Mouse (Mus musculus) midbrain, embryonic 11.5 days (tissue): ENCODE measurements around the gene Actr3b. TPM values are rescaled to one million over a fixed set of nuclear protein-coding genes. Genes with fewer than 3 reads are reported as not detected.

Experiments
- ATAC-seq: fragments of 200-750 bp; cut with Nextera tagmentation; 2 replicates; pipeline ENCODE4 v1.8.0; 2017; ENCODE audit warnings: moderate TSS enrichment, moderate library complexity; ENCODE audit not compliant: low FRiP score
- DNase-seq: peaks from one replicate; pipeline ENCODE4 v3.0.0; 2015; ENCODE audit warnings: low spot score; ENCODE audit errors: missing footprints
- H3K27ac ChIP-seq: fragments of 300-500 bp; sonication (generic); 2 replicates; pipeline ENCODE4 v1.5.1; 2014; ENCODE audit warnings: low read depth, low read length
- H3K27me3 ChIP-seq: fragments of 300-500 bp; sonication (generic); 2 replicates; pipeline ENCODE4 v1.6.1; 2014; ENCODE audit warnings: mild to moderate bottlenecking, low read length, moderate library complexity, mixed read lengths; ENCODE audit not compliant: control insufficient read depth, insufficient read depth
- H3K36me3 ChIP-seq: fragments of 300-500 bp; sonication (generic); 2 replicates; pipeline ENCODE4 v1.6.1; 2014; ENCODE audit warnings: mild to moderate bottlenecking, low read length, moderate library complexity, mixed read lengths; ENCODE audit not compliant: control insufficient read depth, insufficient read depth
- H3K4me1 ChIP-seq: fragments of 300-500 bp; sonication (generic); 2 replicates; pipeline ENCODE4 v1.6.1; 2014; ENCODE audit warnings: low read length; ENCODE audit not compliant: control insufficient read depth, insufficient read depth
- H3K4me2 ChIP-seq: fragments of 300-500 bp; sonication (generic); 2 replicates; pipeline ENCODE4 v1.6.1; 2014; ENCODE audit warnings: mild to moderate bottlenecking, moderate library complexity
- H3K4me3 ChIP-seq: fragments of 300-500 bp; sonication (generic); 2 replicates; pipeline ENCODE4 v1.5.1; 2014; ENCODE audit warnings: low read depth, low read length
- H3K9ac ChIP-seq: fragments of 300-500 bp; sonication (generic); 2 replicates; pipeline ENCODE4 v1.6.1; 2014; ENCODE audit warnings: low read length
- H3K9me3 ChIP-seq: fragments of 300-500 bp; sonication (generic); 2 replicates; pipeline ENCODE4 v1.6.1; 2016; ENCODE audit warnings: low read length; ENCODE audit not compliant: control insufficient read depth
- WGBS: fragments of 180-500 bp; shearing (Covaris S2); extraction: QIAGEN DNeasy Blood & Tissue Kit; methylation state at CpG from one replicate; pipeline ENCODE4 v1.1.7; 2014; 5-methylcytosine and 5-hydroxymethylcytosine counted together
- polyA plus RNA-seq: library from polyadenylated mRNA; unstranded; fragments of >200 nt; fragmentation: Nextera tagmentation; extraction: Ambion mirVana; gene quantifications from 2 replicates; pipeline ENCODE4 v1.2.1, GENCODE M21; 2014

Actr3b gene
- polyA plus RNA-seq, 1 experiment from 2014 or later = 7.8 TPM

DNA sequence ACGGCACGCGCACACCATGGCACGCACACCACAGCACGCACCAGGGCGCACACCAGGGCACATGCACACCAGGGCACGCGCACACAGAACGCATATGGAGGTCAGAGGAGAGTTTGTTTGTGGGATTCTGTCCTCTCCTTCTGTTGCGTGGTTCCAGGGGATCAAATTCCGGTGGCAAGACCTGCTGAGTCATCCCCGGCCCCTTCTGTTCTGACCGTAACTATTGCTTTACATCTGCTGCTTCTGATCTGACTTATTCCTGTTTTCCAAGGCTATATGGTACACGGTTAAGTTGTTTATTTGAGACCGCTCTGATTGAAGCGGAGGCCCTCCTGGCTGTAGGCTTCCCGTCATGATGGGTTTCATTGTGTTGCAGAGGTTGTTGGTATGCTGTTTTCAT is 9.2 kb downstream of the Actr3b start:
- no peak overlapping the region for H3K4me2 ChIP-seq
- ATAC-seq = no peak

DNA sequence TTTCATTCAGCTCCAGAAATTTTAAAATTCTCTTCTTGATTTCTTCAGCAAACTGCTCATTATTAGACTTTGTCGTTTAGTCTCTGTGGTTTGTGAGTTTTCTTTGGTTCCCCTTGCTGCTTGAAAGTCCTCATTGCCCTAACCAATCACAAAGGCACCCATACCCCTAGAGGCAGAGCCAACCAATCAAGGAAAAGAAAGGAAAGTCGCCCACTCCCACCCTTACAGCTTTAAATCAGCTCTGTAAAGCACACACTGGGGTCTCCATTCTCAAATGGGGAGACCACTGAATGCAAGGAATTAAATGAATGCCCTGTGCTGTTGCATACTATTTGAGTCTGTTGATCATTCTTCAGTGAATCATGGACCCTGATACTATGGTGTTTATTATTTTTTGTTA is 9.6 kb downstream of the Actr3b start:
- DNase-seq = no peak
- Histone ChIP-seq H3K27me3 (no peaks in the 10 kb centered on the region), H3K4me1 (no peaks in the 10 kb centered on the region), H3K4me3 (no peak overlapping the region), H3K9ac (no peak overlapping the region), H3K36me3 (no peaks in the 10 kb centered on the region), H3K27ac (no peak overlapping the region), H3K4me2 (no peak overlapping the region), H3K9me3 (no peaks in the 10 kb centered on the region; the same call in 1 of the 2 replicates)
- WGBS = 45% methylated on average over 2 of the region's 2 CpGs
- ATAC-seq = no peak

More for the DNA sequence above, 9.2 kb downstream of the Actr3b start:
- Histone ChIP-seq H3K27ac (no peak overlapping the region), H3K9ac (no peak overlapping the region), H3K27me3 (no peaks in the 10 kb centered on the region), H3K9me3 (no peaks in the 10 kb centered on the region; the same call in 1 of the 2 replicates), H3K4me3 (no peak overlapping the region), H3K36me3 (no peaks in the 10 kb centered on the region), H3K4me1 (no peaks in the 10 kb centered on the region)
- no peak for DNase-seq
- 73% methylated on average over 17 of the region's 17 CpGs for WGBS

DNA sequence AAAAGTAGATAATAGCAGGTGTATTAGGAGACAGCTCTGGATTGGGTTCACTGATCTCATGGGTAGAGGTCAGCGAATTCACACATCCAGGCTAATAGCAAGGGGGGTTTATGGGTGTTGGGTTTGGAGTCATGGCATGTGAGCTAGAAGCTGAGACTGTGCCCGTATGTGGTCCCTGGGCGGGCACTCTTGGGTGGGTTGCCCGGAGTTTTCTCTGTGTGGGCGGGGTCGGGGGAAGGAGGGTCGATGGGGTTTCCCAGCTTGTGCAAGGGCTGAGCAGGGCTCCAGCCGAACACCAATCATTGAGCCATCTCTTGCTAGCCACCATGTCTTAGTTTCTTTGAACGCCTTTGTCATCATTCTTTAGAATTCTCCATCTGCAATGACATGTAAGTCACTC is 12.7 kb downstream of the Actr3b start:
- ATAC-seq = no peak
- 91% methylated on average over 9 of the region's 9 CpGs for WGBS

DNA sequence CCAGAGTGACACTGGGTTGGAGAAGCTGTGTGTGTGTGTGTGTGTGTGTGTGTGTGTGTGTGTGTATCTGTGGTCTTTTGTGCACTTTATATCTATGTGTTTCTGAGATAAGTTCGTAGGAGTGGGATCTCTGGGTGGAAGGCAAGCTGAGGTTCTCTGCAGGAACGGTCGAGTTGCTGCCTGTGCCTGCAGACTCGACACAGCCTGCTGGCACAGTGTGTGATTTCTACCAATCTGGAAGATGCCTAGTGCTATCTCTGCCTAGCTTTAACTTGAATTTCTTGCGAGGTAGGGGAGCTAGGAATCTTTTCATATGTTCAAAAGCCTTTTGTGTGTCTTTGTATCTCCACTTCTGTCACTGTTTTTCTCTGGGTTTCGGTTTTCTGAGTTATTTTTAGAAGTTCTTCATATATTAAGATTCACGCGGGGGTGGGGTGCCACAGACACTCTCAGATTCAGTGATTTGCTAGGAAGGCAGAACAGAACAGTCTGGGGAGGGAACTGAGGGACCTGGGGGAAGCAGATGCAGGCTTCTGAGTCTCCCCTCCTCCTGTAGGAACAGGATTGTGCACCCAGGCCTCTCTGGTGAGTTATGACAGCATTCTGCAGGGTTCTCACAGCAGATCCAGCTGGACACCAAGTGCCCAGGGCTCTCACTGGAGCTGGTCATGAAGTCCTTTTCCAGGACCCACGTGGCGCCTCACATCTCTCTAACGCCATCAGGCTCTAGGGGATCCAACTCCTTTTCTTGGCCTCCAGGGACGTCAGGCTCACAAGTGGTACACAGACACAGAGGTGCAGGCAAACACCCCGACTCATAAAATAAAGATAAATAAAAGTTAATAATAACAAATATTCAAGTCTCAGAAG is 14.4 kb downstream of the Actr3b start:
- H3K4me3 ChIP-seq = no peak overlapping the region
- DNase-seq = no peak
- H3K9me3 ChIP-seq = no peaks in the 10 kb centered on the region; the same call in 1 of the 2 replicates
- H3K4me1 ChIP-seq = no peaks in the 10 kb centered on the region
- H3K36me3 ChIP-seq = no peaks in the 10 kb centered on the region
- no peak overlapping the region for H3K9ac ChIP-seq
- no peak overlapping the region for H3K27ac ChIP-seq
- H3K27me3 ChIP-seq = no peaks in the 10 kb centered on the region
- 83% methylated on average over 13 of the region's 13 CpGs for WGBS
- H3K4me2 ChIP-seq = no peak overlapping the region
- no peak for ATAC-seq

More for the DNA sequence above, 12.7 kb downstream of the Actr3b start:
- Histone ChIP-seq H3K36me3 (no peaks in the 10 kb centered on the region), H3K4me1 (no peaks in the 10 kb centered on the region), H3K4me3 (no peak overlapping the region), H3K4me2 (no peak overlapping the region), H3K27ac (no peak overlapping the region), H3K27me3 (no peaks in the 10 kb centered on the region), H3K9me3 (no peaks in the 10 kb centered on the region; the same call in 1 of the 2 replicates), H3K9ac (no peak overlapping the region)
- DNase-seq = no peak

DNA sequence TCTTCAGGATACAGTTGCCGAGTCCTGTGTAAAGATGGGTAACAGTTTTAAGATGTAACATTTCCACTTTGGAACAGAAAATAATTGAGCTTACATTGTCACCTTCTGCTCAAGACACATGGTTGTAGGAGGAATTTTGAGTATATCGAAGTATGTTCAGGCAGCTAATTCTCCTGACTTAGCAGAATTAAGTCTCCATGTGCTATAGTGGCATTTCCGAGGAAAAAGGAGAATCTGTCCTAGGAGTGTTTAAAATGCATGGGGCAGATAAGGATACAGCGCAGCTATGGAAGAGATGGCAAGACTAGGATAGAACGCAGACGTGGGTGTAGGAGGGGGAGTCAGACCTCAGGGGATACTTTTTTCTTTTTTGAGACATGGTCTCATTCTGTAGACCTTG is 31.8 kb downstream of the Actr3b start:
- no peak for DNase-seq
- H3K9ac ChIP-seq = no peak overlapping the region
- H3K27me3 ChIP-seq = no peaks in the 10 kb centered on the region
- H3K4me2 ChIP-seq = no peak overlapping the region
- 88% methylated on average over 6 of the region's 6 CpGs for WGBS
- no peak overlapping the region for H3K4me3 ChIP-seq
- H3K9me3 ChIP-seq = no peaks in the 10 kb centered on the region
- no peak overlapping the region for H3K27ac ChIP-seq
- no peaks in the 10 kb centered on the region for H3K36me3 ChIP-seq
- no peaks in the 10 kb centered on the region for H3K4me1 ChIP-seq
- ATAC-seq = no peak

DNA sequence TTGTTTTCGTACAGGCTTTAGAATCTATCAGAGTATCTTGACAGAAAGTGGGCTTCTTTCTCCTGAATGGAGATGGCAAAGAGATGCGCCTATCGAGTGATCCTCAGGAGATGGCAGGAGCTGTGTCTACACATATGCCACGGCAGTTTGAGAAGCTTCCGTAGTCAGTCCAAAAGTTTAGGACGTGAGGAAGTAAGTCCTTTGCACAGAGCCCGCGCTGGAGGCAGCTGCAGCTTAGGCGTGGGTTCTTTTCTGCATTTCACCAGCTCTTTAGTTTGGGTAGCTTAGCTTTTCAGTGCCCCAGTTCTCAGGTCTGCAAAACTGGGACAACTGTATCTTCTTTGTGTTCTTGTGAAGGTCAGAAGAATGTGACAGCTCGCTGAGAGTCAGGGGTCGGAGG is 38.0 kb downstream of the Actr3b start:
- Histone ChIP-seq H3K4me1 (no peaks in the 10 kb centered on the region), H3K9me3 (no peaks in the 10 kb centered on the region), H3K9ac (no peak overlapping the region), H3K36me3 (no peaks in the 10 kb centered on the region), H3K27ac (no peak overlapping the region), H3K4me3 (no peak overlapping the region), H3K27me3 (no peaks in the 10 kb centered on the region), H3K4me2 (no peak overlapping the region)
- 92% methylated on average over 11 of the region's 11 CpGs for WGBS
- no peak for ATAC-seq
- DNase-seq = no peak

DNA sequence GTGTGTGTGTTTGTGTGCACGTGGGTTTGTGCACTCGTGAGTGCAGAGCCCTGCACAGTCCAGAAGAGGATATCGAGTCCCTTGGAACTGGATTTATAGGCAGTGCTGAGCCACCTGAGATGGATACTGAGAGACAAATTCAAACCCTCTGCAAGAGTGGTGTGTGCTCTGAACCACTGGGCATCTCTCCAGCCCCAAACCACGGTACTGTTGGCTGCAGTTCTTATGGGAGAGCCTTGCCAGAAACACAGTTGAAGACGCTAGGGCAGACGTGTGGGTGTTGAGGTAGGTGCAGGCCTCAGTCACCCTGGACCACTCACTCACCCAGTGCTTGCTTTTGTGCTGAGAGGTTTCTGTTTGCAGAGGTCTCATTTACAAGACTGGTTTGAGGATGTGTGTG is 41.1 kb downstream of the Actr3b start:
- no peak for ATAC-seq
- 87% methylated on average over 6 of the region's 6 CpGs for WGBS
- H3K27me3 ChIP-seq = no peaks in the 10 kb centered on the region

DNA sequence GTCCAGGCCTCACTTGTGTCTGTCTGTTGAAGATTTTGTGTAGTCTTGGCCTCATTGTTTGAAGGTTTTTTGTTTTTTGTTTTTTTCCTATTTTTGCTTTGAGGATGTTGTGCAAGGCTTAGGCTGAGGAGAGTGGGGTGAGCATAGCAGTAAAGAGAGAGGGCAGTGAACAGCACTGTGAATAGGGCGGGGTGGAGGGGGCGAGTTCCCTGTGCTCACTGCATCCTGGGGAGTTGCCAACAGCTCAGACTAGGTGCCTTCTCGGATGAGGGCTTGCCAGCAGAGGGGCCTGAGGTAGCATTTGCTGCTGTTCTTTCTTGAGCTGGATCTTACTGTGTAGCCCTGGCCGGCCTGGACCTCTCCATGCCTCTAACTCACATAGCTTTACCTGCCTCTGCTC is 41.9 kb downstream of the Actr3b start:
- H3K9ac ChIP-seq = no peak overlapping the region
- H3K36me3 ChIP-seq = no peaks in the 10 kb centered on the region
- no peaks in the 10 kb centered on the region for H3K27me3 ChIP-seq
- H3K4me1 ChIP-seq = no peaks in the 10 kb centered on the region
- H3K4me2 ChIP-seq = no peak overlapping the region
- DNase-seq = no peak
- no peak for ATAC-seq
- 66% methylated on average over 4 of the region's 4 CpGs for WGBS
- no peak overlapping the region for H3K4me3 ChIP-seq
- H3K27ac ChIP-seq = no peak overlapping the region
- no peaks in the 10 kb centered on the region for H3K9me3 ChIP-seq

More for the DNA sequence above, 41.1 kb downstream of the Actr3b start:
- no peak overlapping the region for H3K4me3 ChIP-seq
- DNase-seq = no peak
- H3K27ac ChIP-seq = no peak overlapping the region
- no peak overlapping the region for H3K4me2 ChIP-seq
- no peaks in the 10 kb centered on the region for H3K9me3 ChIP-seq
- H3K36me3 ChIP-seq = no peaks in the 10 kb centered on the region
- H3K9ac ChIP-seq = no peak overlapping the region
- H3K4me1 ChIP-seq = no peaks in the 10 kb centered on the region

DNA sequence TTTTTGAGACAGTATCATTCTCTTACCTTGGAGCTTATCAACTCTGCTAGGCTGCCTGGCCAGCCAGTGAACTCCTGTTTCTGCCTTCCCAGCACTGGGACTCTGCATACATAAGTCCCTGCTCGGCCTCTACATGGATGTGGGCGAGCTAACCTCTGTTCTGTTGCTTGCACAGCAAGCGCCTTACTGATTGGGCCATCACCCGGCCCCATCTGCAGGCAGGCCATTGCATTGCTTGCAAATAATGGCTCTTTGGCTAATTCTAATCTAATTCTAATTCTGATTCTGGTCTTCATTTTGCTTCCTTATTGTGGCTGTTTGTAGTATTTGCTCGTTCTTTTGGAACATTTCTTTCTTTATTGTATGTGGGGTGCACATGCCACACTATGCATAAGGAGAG is 44.8 kb downstream of the Actr3b start:
- ATAC-seq (no peak), DNase-seq (no peak)
- Histone ChIP-seq H3K27me3 (no peaks in the 10 kb centered on the region), H3K4me1 (no peaks in the 10 kb centered on the region), H3K27ac (no peak overlapping the region), H3K9me3 (no peaks in the 10 kb centered on the region), H3K36me3 (no peaks in the 10 kb centered on the region), H3K4me3 (no peak overlapping the region), H3K4me2 (no peak overlapping the region), H3K9ac (no peak overlapping the region)
- 83% methylated on average over 5 of the region's 5 CpGs for WGBS
